Mouse (Mus musculus) right cerebral cortex, postnatal 36 days (tissue): ENCODE measurements at regions not wholly inside any gene's neighbourhood (a gene's known extent, or its start where the extent isn't known, plus 50 kb on each side); places are given as distances from the start of the nearest gene placed in this dataset.
"Not testable (repeated sequence)": the region's sequence is repeated elsewhere in the genome, so short reads cannot be mapped to it uniquely, and the experiment has no call there.

Experiments used
- DNase-seq, 2 experiments: peaks; one replicate each; pipeline ENCODE4 v3.0.0; 2022; ENCODE audit warnings: low spot score in 2 of 2, mixed read lengths in 1 of 2

- no peak for DNase-seq
These were observed 523.8 kb downstream of the Tpm3-rs7 start for GRCm38 (mm10) chr14:113838237-113838636.

- DNase-seq = not testable (repeated sequence)
These were observed 533.4 kb downstream of the Tpm3-rs7 start for GRCm38 (mm10) chr14:113847836-113848235.

GRCm38 (mm10) chr14:113852988-113853387 lies 538.6 kb downstream of the Tpm3-rs7 start:
- no peak for DNase-seq

- peak in 1 of 2 experiments; percentile 3 for DNase-seq
These were observed 553.0 kb downstream of the Tpm3-rs7 start for GRCm38 (mm10) chr14:113867123-113868019.

- no peak for DNase-seq
These were observed 569.2 kb downstream of the Tpm3-rs7 start for GRCm38 (mm10) chr14:113883581-113883980.

GRCm38 (mm10) chr14:113886925-113887871 lies 572.8 kb downstream of the Tpm3-rs7 start:
- no peak for DNase-seq

- no peak for DNase-seq
These were observed 616.4 kb downstream of the Tpm3-rs7 start for GRCm38 (mm10) chr14:113930779-113931178.

GRCm38 (mm10) chr14:113933841-113934240 lies 619.4 kb downstream of the Tpm3-rs7 start:
- no peak for DNase-seq
